Mouse (Mus musculus): ENCODE data around the gene Man1a.

DNA sequence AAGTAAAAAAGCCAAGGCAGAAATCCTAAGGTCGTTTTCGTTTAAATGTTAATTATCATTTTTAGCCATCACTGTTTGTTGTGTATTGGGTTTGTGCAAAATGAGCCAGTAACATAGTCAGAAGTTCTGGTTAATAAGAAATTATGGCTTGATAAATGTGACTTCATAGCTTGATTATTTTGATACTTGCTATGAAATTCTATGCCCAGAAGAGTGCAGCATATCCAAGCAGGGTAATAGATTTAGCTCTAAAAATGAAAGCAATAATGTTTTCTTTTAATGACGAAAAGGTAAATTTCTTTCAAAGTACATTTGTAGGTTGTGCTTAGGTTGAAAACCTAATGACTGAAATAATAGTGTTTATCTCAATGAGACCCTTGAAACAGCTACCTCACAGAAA, 596 bp upstream of the Man1a start:
- TF ChIP-seq POLR2AphosphoS5 (IDR thresholded peaks at IDR 0.05; ENCODE audit: borderline replicate concordance, low read depth, low read length) (no peak), POLR2A (IDR thresholded peaks at IDR 0.05; ENCODE audit: control insufficient read depth in 1 of 2, insufficient read depth in 1 of 2, low read depth in 1 of 2, low read length in 2 of 2, poor library complexity in 1 of 2) (no peak), TBP (IDR thresholded peaks at IDR 0.05; ENCODE audit: low read depth, low read length) (no peak)

Measured in MEL (cell line).